Mouse (Mus musculus) kidney, adult 2 months (tissue): ENCODE measurements at regions not wholly inside any gene's neighbourhood (a gene's known extent, or its start where the extent isn't known, plus 50 kb on each side); places are given as distances from the start of the nearest gene placed in this dataset.

Experiments used
- CTCF ChIP-seq: fragments of 200-500 bp; conservative IDR thresholded peaks from 2 replicates; pipeline ENCODE4 v1.5.1; 2011; ENCODE audit warnings: low read depth, mild to moderate bottlenecking, control low read depth, low read length, moderate library complexity, mixed read lengths; ENCODE audit not compliant: insufficient read depth, insufficient read length
- POLR2A ChIP-seq: fragments of 200-500 bp; IDR thresholded peaks from one replicate; pipeline ENCODE4 v1.6.1; 2011; ENCODE audit warnings: low read depth, low read length, control low read depth

GRCm38 (mm10) chr12:12693838-12694777, 247.6 kb downstream of the Mycn start:
- no peak for TF ChIP-seq CTCF
- no peak for TF ChIP-seq POLR2A
